Mouse (Mus musculus) thymus, adult 18-20 months (tissue): ENCODE measurements around the gene Cdk5r1.

Experiments used
- DNase-seq, 2 experiments: peaks; one replicate each; pipeline ENCODE4 v3.0.0; 2022; ENCODE audit warnings: mixed read lengths in 2 of 2

The Cdk5r1 gene

DNA sequence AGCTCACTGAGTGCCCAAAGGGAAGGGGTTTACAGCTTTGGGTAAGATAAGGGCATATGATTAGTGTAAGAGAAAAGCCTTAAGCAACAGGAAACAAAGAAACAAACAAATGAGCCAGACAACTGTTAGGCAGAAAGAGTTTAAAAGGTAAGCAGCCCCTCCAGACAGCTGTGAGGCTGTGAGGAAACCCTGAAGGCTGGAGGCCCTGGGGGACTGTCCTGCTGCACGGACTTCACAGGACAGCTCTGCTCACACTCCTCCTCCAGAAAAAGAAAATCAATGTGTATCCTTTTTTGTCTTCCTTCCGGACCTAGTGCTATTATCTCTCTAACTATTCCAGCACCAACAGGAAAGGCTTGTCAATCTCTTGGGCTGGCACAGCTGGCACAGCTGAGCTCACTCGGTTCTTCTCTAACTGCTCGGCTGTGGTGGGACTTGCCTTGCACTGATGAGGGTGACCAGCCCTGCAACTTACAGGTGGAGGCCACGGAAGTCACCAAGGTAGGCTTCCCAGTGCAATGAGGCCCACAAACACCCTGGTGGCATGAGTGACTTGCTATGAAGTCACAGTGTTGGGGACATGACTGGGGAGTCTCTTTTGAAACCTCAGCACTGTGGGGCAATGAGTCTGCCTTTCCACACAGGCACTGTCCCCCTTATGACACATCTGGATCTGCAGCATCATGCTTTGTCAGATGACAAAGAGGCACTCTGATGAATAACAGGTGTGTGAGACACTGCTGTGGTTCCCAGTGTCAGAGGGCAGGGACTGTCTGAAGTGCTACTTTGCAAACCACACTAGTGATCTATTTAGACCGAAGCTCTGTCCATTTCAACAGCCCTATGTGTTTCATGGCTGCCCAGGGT lies 27.9 kb downstream of the Cdk5r1 start:
- DNase-seq = peak; percentile 28 to 55

DNA sequence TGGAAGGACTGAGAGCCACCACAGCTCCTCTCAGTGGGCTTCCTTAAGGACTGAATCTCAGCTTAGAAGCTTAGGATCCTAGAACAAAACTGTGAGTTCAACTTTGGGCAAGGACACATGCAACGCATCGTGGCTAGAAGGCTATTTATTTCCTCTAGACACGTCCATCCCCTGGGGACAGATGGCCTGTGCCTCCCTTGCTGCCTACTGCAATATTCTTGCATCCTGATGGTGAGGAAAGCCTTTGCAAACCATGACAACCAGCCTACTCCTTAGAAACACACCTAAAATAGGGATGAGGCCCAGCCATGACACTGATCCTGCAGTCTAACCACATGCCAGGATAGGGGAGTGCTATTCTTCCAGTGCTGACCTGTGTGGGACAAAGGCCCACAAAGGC lies 28.8 kb downstream of the Cdk5r1 start:
- no peak for DNase-seq

DNA sequence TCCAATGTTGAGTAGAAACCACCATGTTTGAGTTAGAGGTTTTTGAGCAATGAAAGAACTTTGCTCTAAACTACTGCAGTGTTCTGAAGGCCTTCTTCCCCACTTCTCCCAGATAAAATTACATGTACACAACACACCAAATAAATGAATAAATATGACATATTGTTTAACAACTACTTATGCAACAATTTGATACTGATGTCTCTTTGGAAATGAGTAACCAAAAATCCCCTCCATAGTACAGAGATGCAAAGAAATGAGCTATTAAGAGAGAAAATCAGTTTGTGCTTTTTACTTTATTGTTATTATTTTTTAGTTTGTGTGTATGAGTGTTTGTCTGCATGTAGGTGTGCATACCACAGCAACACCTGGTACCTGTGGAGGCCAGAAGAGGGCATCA lies 29.7 kb downstream of the Cdk5r1 start:
- no peak for DNase-seq

DNA sequence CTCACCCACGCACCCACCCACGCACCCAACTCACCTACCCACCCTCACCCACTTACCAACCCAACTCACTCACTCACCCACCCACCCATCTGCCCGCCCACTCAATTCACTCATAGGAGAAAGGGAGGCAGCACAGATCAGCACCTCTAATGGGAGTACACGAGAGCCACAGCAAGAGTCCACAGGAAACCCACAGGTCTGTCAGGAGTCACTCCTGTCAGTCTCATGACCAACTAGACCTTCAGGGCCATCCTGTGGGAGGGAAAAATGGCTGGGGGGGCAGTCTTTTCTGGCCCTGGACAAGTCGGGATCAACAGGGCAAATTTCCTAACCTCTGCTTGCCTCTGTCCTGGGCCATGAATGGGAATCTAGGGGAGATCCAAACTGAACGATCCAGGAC lies 31.0 kb downstream of the Cdk5r1 start:
- DNase-seq = no peak

DNA sequence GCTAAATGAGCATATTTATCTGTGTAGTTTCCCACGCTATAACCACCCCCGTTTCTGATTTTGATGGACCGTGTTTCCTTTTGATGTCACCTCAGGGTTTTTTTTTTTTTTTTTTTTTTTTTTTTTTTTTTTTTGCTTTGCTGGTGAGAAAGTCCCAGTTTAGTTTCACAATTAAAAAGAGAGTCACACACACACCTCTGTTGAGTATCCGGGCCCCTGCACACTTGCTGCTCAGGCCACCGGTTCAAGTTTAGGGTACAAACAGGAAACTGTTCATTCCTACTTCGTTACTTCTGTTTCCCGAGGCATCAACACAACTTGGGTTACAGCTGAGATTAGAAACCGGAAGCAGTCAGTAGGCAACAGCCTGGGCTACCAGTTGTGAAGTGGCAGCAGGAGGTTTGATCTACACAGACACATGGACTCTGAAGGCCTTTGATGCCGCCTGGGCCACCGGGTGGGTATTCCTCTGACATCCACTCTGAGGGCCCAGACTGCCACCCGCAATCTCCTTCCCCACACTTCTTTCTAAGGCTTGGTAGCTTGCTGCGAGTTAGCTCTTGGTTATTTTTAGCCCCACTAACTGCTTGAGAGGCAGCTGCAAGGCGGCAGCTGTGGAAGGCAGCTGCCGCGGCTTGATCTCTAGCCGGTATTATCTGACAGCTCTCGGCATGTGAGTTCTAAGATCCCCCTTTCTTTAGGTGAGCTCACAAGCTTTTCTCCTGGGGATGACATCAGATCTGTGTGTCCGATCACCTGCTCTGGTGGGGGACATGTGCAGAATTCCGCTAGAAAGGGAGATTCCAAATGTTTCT lies 31.7 kb downstream of the Cdk5r1 start:
- peak; percentile 64 to 81 for DNase-seq

DNA sequence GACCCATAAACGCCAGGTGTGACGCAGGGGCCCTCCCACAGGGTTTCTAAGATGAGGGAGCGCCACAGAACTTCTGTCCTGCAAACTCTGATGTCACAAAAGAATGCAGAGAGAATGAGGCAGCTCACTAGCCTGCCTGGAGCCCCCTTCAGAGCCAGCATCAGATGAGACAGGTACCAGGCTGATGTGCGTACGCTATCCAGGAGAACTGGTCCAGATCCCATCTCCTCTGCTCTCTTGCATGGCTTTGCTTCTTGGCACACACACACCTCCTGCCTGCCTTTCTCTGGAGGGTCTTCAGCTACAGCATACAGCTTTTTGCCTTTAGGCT lies 32.3 kb downstream of the Cdk5r1 start:
- no peak for DNase-seq

DNA sequence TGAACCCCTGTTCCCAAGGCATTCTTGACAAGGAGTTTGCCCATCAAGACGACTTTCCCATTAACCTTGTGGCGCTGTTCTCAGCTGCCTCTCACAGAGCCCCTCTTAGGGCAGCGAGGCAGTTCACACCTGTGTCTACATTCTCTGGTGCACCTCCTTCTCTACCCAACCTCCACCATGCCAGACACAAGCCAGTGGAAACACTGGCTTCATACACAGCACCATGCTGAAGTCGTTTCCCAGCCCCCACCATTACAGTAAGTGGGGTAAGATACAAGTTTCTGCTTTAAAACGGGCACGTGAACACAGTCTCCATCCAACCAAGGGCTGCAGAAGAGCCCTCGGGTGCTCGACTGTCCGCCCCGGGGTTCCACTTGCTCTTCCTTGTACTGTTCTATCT lies 33.3 kb downstream of the Cdk5r1 start:
- DNase-seq = peak in 1 of 2 experiments; percentile 42

DNA sequence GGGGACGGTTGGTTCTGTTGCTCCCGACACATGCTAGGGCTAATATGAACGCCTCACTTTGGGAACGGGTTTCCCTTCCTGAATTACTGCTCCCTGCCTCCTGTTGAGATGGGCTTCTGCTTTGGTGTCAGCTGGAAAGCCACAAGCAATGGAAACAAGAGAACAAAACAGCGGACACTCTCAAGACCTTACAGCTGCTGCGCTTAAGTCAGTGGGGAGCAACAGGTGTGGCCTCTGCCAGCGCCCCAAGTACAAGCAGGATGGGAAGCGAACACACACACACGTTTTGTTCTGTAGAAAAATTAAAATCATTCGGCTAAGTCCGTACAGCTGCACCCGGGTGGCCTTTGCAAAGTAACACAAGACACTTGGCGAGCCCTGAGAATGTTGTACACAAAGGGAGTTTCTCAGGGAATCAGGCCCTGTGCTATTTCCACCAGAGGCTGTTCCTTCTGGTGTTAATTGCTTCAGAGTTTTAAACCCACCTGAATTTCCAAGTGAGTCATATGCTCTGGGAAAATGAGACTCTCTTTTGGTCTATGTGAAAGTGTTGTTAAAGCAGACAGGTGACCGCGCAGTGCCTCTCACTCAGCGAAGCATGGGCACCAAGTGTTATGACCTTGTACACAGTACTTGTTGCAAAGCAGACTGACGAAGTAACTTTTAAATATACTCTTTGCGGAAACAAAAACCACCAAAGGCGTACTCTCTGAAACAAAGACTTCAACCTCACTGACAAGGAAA lies 35.7 kb downstream of the Cdk5r1 start:
- peak; percentile 48 to 63 for DNase-seq

DNA sequence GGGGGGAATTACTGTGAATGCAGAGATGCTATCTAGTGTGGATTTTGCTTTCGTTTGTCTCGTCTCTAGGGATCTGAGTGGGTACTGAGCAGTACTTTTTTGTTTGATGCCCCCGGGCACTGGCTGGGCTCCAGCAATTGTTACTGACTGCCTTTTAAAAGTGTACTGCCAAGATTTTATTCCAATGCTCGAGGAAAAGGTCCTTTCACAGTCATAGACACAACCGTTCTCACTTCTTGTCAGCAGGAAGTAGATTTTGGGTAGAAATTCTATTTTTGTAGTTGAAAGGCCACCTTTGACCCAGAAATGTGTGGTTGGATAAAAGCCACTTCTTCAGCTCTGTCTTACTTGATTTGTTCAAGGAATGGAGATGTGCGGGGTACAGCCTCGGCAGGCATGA lies 37.0 kb downstream of the Cdk5r1 start:
- peak in 1 of 2 experiments; percentile 20 for DNase-seq

DNA sequence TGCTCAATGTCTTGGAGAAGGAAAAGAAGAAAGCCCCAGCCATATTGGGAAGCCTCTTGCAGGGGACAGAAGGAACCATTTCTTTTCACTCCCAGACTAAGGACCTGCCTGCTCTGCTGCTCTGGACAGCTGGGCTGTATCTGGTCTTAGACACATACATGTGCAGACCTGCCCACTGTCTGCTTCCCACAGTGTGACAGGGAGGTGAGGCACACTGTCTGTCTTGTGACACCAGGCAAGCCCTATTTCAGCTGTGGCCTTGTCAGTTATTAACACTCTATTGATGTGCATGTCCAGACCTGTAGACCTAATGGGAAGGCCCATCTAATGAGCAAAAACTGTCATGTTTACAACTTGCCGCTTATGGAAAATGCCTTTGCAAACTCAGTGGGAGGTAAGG lies 38.5 kb downstream of the Cdk5r1 start:
- DNase-seq = no peak

DNA sequence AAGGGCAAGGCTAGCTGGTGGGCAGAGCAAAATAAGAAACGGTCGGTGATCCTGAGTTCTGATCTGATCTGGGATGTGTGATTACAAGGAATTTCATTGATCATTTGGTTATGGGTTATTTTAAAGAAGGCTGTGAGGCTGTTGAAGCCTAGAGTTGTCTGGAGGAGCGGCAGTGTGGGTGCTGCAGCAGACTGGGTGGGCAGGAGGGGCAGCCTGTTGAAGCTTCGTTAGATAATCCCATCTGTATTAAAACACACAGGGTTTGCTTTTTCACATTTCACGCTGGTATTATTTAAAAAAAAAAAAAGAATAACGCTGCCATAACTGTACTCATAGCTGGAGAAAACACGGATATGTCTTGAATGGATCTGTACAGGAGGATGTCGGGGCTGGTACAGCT lies 39.1 kb downstream of the Cdk5r1 start:
- no peak for DNase-seq

DNA sequence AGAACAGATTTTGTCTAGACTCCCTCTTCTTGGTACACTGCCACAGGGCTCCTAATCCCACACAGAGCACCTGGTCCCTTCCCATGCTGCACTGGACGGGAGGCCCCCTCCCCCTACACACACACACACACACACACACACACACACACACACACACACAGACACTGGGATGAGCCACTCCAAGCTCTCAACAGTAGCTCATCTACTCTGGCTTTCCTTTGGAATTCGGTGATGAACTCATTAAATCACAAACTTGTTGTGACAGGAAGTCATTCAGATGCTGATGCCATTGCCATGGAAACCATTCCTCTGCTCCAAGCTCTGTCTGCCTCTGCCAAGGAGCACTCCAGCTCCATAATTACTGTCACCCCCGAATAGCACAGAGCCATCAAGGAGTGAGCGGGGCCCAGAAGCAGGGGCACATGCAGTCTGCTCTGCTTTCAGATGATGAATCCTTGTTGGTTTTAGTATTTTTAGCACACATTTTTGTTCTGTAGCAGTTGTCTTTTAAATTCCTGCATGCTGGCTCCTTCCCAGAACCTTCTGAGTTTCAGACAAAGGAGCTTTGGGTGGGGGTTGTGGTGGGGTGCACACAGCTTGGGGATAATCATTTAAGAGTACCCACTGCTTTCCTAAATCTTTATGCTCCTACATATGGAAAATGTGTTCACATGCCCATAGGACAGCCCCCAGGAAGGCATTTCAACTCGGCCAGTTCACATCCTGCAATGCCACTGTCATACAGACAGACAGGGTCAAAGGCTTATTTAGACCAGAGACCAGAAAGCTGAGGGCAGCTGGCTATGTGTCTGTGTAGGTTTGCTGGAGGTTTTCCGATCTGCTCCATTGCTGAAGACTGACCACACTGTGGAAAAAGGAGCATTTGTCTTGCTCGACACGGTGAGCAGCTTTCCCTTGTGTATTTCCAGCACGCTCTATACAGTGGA lies 41.9 kb downstream of the Cdk5r1 start:
- DNase-seq = no peak

DNA sequence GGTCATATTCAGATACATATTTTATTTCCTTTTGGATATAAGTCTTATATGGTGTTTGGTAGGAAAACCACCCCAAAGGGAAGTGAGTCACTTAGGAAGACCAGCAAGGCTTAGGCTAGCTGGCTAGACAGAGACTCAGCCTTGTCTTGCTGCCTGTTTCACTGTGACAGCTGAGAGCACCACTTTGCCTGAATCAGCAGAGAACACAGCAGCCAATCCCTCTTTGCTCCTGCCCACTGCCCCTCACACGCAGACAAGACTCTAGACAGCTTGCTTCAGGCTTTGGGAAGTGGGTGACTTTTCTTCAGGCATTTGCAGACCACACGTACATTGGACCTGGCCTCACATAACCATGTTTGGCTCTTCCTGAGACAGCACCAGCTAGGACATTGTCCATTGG lies 44.3 kb downstream of the Cdk5r1 start:
- no peak for DNase-seq

DNA sequence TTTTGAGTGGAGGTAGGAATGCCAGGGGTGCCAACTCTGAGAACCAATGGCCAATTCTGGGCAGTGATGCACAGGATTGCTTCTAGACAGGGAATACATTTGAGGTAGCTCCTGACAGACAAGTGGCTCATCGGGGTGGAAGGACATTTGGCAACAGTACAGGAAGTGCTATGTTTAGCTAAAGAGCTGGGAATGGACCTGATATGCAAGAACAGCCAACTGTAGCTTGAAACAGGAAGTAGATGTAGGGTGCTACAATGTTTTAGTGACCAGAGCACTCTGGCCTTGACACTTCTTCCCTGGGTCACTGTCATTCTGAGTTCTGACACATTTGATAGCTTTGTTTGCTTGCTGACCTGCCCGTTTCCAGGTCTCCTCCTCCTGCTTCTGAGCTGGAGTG lies 46.0 kb downstream of the Cdk5r1 start:
- DNase-seq = no peak

DNA sequence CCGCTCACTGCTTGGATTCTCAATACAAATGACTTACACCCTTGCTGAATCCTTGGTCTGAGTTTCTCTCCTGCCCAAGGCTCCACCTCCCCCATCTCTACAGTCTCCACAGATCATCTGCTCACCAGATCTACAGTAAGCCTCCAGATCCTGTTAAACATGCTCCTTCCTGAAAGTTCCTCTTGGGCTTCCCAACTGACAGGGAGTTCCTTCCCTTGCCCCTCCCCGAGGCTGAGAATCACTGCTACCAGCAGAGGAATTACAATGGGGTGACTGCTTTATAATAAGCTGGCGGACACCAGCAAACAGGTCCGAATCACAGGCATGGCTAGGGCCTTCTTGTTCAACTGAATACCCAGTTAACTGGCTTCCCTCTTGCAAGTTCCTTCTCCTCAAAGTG lies 46.6 kb downstream of the Cdk5r1 start:
- no peak for DNase-seq

DNA sequence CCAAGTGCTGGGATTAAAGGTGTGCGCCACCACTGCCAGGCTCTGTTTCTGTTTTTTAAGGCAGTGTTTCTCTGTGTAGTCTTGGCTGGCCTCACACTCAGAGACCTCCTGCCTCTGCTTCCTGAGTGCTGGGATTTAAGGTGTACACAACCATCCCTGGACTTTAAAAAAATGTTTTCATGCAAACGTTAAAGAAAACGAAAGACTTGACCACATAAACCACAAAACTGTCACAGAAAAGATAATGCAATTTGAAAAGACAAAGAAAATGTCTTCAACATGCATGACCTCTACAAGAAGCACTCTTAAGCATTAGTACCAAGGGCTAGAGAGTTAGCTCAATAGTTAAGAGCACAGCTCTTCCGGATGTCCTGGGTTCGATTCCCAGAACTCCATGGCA lies 47.4 kb downstream of the Cdk5r1 start:
- no peak for DNase-seq

DNA sequence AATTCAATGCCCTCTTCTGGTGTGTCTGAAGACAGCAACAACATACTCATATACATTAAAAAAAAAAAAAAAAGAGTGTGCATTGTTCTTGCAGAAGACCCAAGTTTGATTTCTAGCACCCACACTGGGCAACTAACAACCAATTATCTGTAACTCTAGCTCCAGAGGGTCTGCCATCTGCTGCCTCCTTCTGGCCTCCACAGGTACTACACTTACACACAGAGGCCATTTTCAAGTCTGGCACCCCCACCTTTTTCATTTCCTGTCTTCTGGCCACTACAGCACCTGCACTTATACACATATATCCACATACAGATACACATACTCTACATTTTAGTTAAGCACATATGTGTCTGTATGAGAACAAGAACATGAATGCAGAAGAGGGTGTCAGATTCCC lies 50.9 kb downstream of the Cdk5r1 start:
- no peak for DNase-seq

DNA sequence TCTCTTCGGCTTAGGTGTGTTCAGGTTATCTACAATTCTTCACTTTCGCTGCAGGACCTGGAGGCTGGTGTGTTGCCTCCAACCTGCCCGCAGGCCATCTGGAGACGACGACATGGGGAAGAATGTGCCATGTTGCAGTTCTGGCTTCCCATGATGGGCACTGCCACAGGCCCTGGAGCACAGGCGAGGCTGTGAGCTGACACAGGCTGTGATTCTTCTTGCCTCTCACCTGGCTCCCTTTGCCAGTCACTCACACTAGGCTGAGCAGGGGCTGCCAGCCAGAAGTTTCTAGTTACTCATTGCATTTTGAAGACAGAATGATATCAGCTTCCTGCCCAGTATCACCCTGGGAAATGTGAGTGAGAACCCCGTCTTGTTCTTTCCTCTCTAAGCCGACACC lies 52.3 kb downstream of the Cdk5r1 start:
- no peak for DNase-seq
